Mouse (Mus musculus): ENCODE measurements around the gene Tlk1. TPM values are rescaled to one million over a fixed set of nuclear protein-coding genes. Genes with fewer than 3 reads are reported as not detected.

Gene Tlk1
- total and polyA plus RNA-seq, 3 experiments: 13.1 to 37.6 (median 17.4) TPM

DNA sequence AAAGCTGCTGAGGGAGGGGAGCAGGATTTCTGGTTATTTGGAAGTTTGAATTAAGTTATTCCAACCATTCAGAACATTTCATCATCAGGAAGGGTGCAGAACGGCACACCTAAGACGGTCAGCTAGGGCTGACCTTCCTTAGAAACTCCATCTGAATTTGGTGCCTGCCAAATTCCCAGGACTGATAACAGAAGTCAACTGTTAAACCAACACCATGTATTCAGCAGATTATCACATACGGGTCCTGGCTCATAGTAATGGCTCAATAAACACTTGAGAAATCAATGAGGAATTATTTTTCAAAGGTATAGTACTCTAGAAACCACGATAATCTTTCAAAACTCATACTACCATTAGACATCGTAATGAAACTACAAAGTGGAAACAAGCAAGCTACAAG is 2.1 kb downstream of the Tlk1 start:
- in situ Hi-C loops (cut with MboI; ENCODE audit: low pct_ligation_motif_present, low pct_unique_long_range_greater_than_20kb, low sequenced_read_pairs) (loop anchor here (25.0 kb wide), 1 partner anchor 111 kb away; no protein-coding TSS in a partner anchor), dilution Hi-C loops (cut with MboI; ENCODE audit: extremely low pct_ligation_motif_present, extremely low pct_unique_long_range_greater_than_20kb, low sequenced_read_pairs) (no loop called here)
- peaks cover 48% of the 10 kb centered on the region for H3K79me2 ChIP-seq (replicated peaks; ENCODE audit: control insufficient read depth, extremely low read depth, insufficient read depth, poor library complexity, severe bottlenecking)
- no peaks in the 10 kb centered on the region for H3K36me3 ChIP-seq (replicated peaks in 1 of 2; ENCODE audit: control insufficient read depth in 1 of 2, insufficient read depth in 1 of 2, low read length in 1 of 2)
- no peak overlapping the region for H3K27ac ChIP-seq (ENCODE audit: insufficient read depth, low read depth)
- peak overlapping the region; percentile 97 for H3K4me2 ChIP-seq (ENCODE audit: insufficient read depth, low read depth, poor library complexity, severe bottlenecking)
- H3K27me3 ChIP-seq (replicated peaks): no peaks in the 10 kb centered on the region
- peak; percentile 50; the same call in 1 of the 2 replicates for TF ChIP-seq ZNF384 (IDR thresholded peaks at IDR 0.05; ENCODE audit: low read depth, low read length)
- TF ChIP-seq EP300 (IDR thresholded peaks at IDR 0.05; ENCODE audit: low read length): no peak
- peaks cover 2 to 22% of the 10 kb centered on the region in 2 experiments; a peak in 2 of 4 replicates for H3K4me1 ChIP-seq (ENCODE audit: control insufficient read depth in 1 of 2, insufficient read depth in 2 of 2)
- H3K9ac ChIP-seq (ENCODE audit: insufficient read depth, low read depth): peak overlapping the region; percentile 86; the same call in 1 of the 2 replicates
- peak overlapping the region in 2 of 3 experiments; percentile 81 to 90 for H3K4me3 ChIP-seq (replicated peaks in 1 of 3; ENCODE audit: low read depth in 2 of 3, low read length in 2 of 3, poor library complexity in 1 of 3)
- DNase-seq (ENCODE audit: extremely low read depth): no peak
- no peaks in the 10 kb centered on the region for H3K9me3 ChIP-seq (replicated peaks; ENCODE audit: low read length)

- Histone ChIP-seq H3K9me3 (replicated peaks; ENCODE audit: low read length) (no peaks in the 10 kb centered on the region), H3K27ac (ENCODE audit: insufficient read depth, low read depth) (no peak overlapping the region), H3K4me3 (replicated peaks in 1 of 3; ENCODE audit: low read depth in 2 of 3, low read length in 2 of 3, poor library complexity in 1 of 3) (no peak overlapping the region), H3K79me2 (replicated peaks; ENCODE audit: control insufficient read depth, extremely low read depth, insufficient read depth, poor library complexity, severe bottlenecking) (peaks cover 64% of the 10 kb centered on the region), H3K4me1 (ENCODE audit: control insufficient read depth in 1 of 2, insufficient read depth in 2 of 2) (peaks cover 0 to 19% of the 10 kb centered on the region in 2 experiments; a peak in 1 of 4 replicates), H3K27me3 (replicated peaks) (no peaks in the 10 kb centered on the region), H3K4me2 (ENCODE audit: insufficient read depth, low read depth, poor library complexity, severe bottlenecking) (no peak overlapping the region), H3K36me3 (replicated peaks in 1 of 2; ENCODE audit: control insufficient read depth in 1 of 2, insufficient read depth in 1 of 2, low read length in 1 of 2) (no peaks in the 10 kb centered on the region), H3K9ac (ENCODE audit: insufficient read depth, low read depth) (no peak overlapping the region)
- TF ChIP-seq MEF2A (IDR thresholded peaks at IDR 0.05; ENCODE audit: borderline replicate concordance, low read depth, low read length) (no peak), POLR2AphosphoS2 (IDR thresholded peaks at IDR 0.05; ENCODE audit: low read depth, low read length) (no peak)
- dilution Hi-C loops (cut with MboI; ENCODE audit: extremely low pct_ligation_motif_present, extremely low pct_unique_long_range_greater_than_20kb, low sequenced_read_pairs) (no loop called here), in situ Hi-C loops (cut with MboI; ENCODE audit: low pct_ligation_motif_present, low pct_unique_long_range_greater_than_20kb, low sequenced_read_pairs) (loop anchor here (25.0 kb wide), 1 partner anchor 105 kb away; no protein-coding TSS in a partner anchor)
- DNase-seq (ENCODE audit: extremely low read depth): no peak
These were observed 8.6 kb downstream of the Tlk1 start for GRCm38 (mm10) chr2:70816939-70817338.

GRCm38 (mm10) chr2:70816016-70816415 is 9.5 kb downstream of the Tlk1 start:
- H3K4me2 ChIP-seq (ENCODE audit: insufficient read depth, low read depth, poor library complexity, severe bottlenecking): no peak overlapping the region
- peaks cover 63% of the 10 kb centered on the region for H3K79me2 ChIP-seq (replicated peaks; ENCODE audit: control insufficient read depth, extremely low read depth, insufficient read depth, poor library complexity, severe bottlenecking)
- dilution Hi-C loops (cut with MboI; ENCODE audit: extremely low pct_ligation_motif_present, extremely low pct_unique_long_range_greater_than_20kb, low sequenced_read_pairs): no loop called here
- DNase-seq (ENCODE audit: extremely low read depth): no peak
- no peaks in the 10 kb centered on the region for H3K27me3 ChIP-seq (replicated peaks)
- TF ChIP-seq HCFC1 (IDR thresholded peaks at IDR 0.05; ENCODE audit: low read depth, low read length): no peak
- no peak for TF ChIP-seq PAX5 (IDR thresholded peaks at IDR 0.05; ENCODE audit: low read length)
- no peak for TF ChIP-seq POLR2A (IDR thresholded peaks at IDR 0.05; ENCODE audit: low read depth, low read length)
- TF ChIP-seq BHLHE40 (IDR thresholded peaks at IDR 0.05; ENCODE audit: low read depth, low read length): no peak
- TF ChIP-seq TCF12 (IDR thresholded peaks at IDR 0.05; ENCODE audit: low read depth, low read length): no peak
- no peak for TF ChIP-seq MAZ (IDR thresholded peaks at IDR 0.05; ENCODE audit: low read depth, low read length)
- no peak for TF ChIP-seq JUND (conservative IDR thresholded peaks at IDR 0.05; ENCODE audit: low read depth, low read length)
- no peak for TF ChIP-seq UBTF (IDR thresholded peaks at IDR 0.05; ENCODE audit: low read depth, low read length)
- no peak for TF ChIP-seq ZC3H11A (IDR thresholded peaks at IDR 0.05; ENCODE audit: low read depth, low read length)
- no peak for TF ChIP-seq JUN (IDR thresholded peaks at IDR 0.05; ENCODE audit: insufficient read depth, low read depth, low read length)
- no peak for TF ChIP-seq USF2 (conservative IDR thresholded peaks at IDR 0.05; ENCODE audit: low read depth, low read length)
- TF ChIP-seq NELFE (IDR thresholded peaks at IDR 0.05; ENCODE audit: low read depth, low read length): no peak
- no peak for TF ChIP-seq TBP (conservative IDR thresholded peaks at IDR 0.05; ENCODE audit: low read depth, low read length)
- no peak for TF ChIP-seq MYC (IDR thresholded peaks at IDR 0.05; ENCODE audit: low read depth, low read length)
- no peak for TF ChIP-seq ZKSCAN1 (IDR thresholded peaks at IDR 0.05; ENCODE audit: borderline replicate concordance, low read depth, low read length)
- TF ChIP-seq RCOR1 (conservative IDR thresholded peaks at IDR 0.05; ENCODE audit: low read depth, low read length): no peak
- no peak for TF ChIP-seq RAD21 (IDR thresholded peaks at IDR 0.05; ENCODE audit: low read depth, low read length)
- TF ChIP-seq E2F4 (IDR thresholded peaks at IDR 0.05; ENCODE audit: insufficient replicate concordance, low read depth, low read length): no peak
- no peak for TF ChIP-seq ETS1 (conservative IDR thresholded peaks at IDR 0.05; ENCODE audit: low read depth, low read length)
- in situ Hi-C loops (cut with MboI; ENCODE audit: low pct_ligation_motif_present, low pct_unique_long_range_greater_than_20kb, low sequenced_read_pairs): loop anchor here (25.0 kb wide), 1 partner anchor 104 kb away; no protein-coding TSS in a partner anchor
- H3K9me3 ChIP-seq (replicated peaks; ENCODE audit: low read length): no peaks in the 10 kb centered on the region
- H3K36me3 ChIP-seq (replicated peaks in 1 of 2; ENCODE audit: control insufficient read depth in 1 of 2, insufficient read depth in 1 of 2, low read length in 1 of 2): no peaks in the 10 kb centered on the region
- H3K27ac ChIP-seq (ENCODE audit: insufficient read depth, low read depth): no peak overlapping the region
- no peak overlapping the region for H3K4me3 ChIP-seq (replicated peaks in 1 of 3; ENCODE audit: low read depth in 2 of 3, low read length in 2 of 3, poor library complexity in 1 of 3)
- no peak overlapping the region for H3K9ac ChIP-seq (ENCODE audit: insufficient read depth, low read depth)
- peaks cover 0 to 24% of the 10 kb centered on the region in 2 experiments; a peak in 1 of 4 replicates for H3K4me1 ChIP-seq (ENCODE audit: control insufficient read depth in 1 of 2, insufficient read depth in 2 of 2)

All from CH12.LX (cell line).